Mouse (Mus musculus) neutrophil, adult 5-6 weeks (primary cell): ENCODE measurements around the gene Rab5if. TPM values are rescaled to one million over a fixed set of nuclear protein-coding genes. Genes with fewer than 3 reads are reported as not detected.
"Not testable (repeated sequence)": the region's sequence is repeated elsewhere in the genome, so short reads cannot be mapped to it uniquely, and the experiment has no call there.

ENCODE experiments used
- ATAC-seq: fragments of 151-379, 151-347 bp; 2 replicates; pipeline ENCODE4 v1.8.0; 2017; ENCODE audit warnings: mild to moderate bottlenecking, moderate TSS enrichment; ENCODE audit not compliant: insufficient number of reproducible peaks, poor library complexity, low FRiP score, severe bottlenecking; ENCODE audit errors: extremely low read depth
- total RNA-seq: library from RNA; stranded (forward); fragments of 200-1000 nt; gene quantifications from 2 replicates; pipeline ENCODE4 v1.2.3, GENCODE M21; 2017

Gene Rab5if
- total RNA-seq, 1 experiment from 2014 or later: 107 TPM

DNA sequence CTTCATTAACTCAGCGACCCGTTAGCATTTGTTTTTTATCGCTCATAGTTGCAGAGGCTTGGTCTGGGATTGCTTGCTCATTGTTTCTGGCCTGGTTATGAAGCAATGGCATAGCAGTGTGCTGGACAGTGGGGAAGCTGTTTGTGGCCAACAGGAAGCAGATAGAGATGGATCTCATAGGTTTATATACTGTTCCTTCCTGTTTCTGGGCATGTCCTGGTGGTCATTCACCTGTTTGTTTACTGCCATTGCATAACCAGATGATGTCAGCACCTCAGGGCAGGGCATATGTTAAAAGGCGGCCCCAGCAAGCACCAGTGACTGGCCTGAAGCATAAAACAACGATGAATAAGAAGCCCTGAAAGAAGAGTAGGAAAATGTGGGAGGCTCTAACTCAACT lies 12.4 kb upstream of the Rab5if start:
- ATAC-seq: peak; percentile 95

DNA sequence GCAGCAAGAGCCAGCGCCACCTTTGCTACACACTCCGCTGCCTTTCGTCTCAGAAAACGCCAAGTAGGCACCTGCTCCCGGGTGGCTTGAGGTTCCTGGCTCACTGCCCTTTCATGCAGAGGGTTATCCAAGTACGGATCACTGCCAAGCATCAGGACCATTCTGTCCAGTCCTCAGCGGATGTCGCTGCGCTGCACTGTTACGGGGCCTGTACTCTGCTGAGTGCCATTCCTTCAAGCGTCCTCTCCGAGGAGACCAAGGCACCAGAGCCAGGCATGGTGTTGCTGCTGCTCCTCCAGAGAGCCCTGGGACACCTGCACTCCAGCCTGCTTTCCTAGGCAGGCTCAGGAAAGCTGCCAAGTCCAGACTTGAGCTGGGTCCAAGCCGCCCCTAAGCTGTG lies 9.3 kb upstream of the Rab5if start:
- not testable (repeated sequence) for ATAC-seq

DNA sequence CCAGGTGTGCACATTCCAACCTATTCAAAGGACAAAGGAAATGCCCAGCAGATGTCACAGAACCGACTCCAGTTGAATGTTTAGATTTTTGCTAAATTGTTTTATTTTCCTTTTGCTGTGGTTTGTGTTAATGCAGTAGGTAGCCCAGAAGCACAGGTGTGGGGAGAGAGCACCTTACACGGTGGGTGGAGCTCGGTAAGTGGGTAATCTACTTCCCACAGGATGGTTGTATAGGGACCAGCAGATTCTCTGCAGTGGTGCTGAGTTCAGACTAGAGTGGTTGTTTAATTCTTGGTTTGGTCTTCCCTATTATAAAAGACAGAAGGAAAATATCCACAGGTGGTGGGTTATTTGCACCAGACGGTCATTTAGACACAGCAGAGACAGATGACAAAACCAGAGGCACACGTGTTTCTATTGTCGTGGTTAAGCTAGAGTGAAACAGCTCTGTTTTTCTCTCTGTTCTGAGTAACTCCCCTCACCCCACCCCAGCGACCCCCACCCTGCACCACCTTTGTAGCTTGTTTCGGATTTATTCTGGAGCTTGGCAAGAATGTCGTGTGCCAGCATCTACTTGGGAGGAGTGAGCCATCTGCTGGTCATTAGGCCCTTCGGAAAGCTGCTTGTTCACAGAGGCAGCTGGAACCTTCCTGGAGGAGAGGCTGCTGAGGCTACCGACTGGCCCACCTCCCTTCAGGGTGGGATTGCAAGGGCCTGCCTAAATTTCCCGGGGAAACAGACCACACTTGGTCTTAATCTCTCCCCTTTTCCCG lies 8.7 kb upstream of the Rab5if start:
- not testable (repeated sequence) for ATAC-seq

DNA sequence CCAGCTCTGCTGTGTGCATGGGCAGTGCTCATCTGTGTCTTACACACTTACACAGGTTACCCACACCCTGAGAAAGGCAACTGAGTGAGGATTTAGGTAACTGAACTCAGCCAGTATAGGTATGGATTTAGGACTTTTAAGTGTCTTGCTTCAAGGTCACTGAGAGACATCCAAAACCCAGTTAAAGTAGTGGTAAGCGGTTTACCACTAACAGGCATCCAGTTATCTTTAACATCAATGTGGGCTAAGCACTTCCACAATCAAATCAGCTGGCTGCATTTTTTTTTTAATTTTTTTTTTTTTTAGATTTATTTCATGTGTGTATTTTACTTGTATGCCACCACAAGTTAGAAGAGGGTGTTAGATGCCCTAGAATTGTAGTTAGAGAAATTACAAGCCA lies 6.6 kb upstream of the Rab5if start:
- ATAC-seq: no peak

DNA sequence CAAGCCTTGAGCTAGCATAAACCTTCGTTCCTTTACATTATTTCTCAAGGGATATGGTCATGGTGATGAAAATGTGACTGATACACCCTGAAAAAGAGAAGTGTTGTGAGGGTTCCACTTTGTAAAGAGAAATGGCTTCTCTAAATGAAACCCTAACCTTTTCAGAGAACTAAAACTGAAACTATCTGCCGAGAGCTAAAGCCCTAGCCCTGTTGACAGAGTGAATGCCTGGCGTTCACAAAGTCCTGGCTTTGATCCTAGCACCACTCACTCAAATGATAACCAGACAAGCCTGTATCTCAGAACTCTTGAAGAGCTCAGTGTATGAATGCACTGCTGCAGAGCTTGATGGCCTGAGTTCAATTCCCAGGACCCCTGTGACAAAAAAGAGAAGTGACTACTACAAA lies 5.5 kb upstream of the Rab5if start:
- peak; percentile 11; the same call in 1 of the 2 replicates for ATAC-seq

DNA sequence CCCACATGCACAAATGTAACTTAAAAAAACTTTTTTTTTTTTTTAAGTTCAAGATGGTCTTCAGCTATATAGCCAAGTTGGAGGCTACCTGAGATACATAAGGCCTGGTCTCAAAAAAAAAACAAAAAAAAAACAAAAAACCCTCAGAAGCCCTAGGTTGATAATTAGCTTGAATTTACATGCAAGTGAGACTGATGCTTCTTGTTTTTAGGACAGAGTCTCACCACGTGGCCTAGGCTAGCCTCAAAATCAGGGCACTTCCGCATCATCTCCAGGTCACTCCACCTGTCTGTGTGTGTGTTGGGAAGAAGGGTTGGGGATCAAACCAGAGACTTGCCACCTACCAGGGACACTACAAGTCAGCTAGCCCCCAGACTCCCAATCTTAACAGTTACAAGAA lies 5.1 kb upstream of the Rab5if start, which contains the start of gene 4930518I15Rik:
TSS of gene 4930518I15Rik (minus strand) at position 112 of the 400 bp plus-strand sequence.
- no peak for ATAC-seq

DNA sequence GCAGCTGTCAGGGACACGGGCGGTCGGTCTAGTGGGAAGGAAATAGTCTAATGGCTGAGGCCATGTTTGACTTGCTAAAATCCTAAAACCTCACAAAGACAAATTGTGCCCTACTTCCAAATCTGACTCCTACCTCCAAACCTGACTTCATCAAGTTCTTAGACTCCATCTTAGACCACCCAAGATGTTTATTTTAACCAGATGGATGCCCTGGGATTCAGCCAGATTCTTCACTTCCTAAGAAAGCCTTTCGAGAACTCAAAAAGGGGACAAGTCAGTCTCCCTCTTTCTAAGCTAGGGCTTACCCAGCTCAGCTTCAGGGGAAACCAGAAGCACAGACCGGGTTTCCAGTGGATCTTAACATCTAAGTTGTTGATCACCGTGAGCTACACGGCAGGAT lies 4.3 kb upstream of the Rab5if start:
- no peak for ATAC-seq

DNA sequence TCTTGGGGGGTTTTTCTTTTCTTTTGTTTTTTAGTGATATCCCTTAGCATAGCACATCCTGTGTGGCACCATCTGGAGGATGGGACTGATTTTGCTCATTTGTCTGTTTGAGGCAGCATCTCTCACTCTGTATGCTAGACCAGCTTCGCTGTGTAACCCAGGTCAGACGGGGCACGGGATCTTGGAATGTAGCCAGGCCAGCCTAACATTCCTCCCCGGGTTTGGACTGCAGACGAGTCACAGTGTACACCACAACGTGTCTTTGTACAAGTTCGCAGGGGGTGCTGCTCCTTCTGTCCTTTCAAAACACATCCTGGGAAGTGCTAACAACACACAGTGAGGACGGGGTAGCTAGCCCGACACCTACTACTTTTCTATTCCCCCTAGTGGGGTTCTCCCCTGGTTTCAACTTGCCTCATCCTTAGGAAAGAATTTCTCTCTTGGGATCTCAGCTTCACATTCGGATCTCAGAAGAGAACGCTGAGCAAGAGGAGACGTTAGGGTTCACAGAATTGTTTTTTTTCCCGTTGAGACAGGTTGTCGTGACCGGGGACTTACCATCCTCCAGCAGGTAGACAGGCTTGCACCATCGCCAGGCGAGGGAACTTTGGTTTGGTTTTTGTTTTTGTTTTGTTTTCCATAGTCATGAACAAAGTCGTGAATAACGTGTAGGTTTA lies 749 bp upstream of the Rab5if start:
- no peak for ATAC-seq

DNA sequence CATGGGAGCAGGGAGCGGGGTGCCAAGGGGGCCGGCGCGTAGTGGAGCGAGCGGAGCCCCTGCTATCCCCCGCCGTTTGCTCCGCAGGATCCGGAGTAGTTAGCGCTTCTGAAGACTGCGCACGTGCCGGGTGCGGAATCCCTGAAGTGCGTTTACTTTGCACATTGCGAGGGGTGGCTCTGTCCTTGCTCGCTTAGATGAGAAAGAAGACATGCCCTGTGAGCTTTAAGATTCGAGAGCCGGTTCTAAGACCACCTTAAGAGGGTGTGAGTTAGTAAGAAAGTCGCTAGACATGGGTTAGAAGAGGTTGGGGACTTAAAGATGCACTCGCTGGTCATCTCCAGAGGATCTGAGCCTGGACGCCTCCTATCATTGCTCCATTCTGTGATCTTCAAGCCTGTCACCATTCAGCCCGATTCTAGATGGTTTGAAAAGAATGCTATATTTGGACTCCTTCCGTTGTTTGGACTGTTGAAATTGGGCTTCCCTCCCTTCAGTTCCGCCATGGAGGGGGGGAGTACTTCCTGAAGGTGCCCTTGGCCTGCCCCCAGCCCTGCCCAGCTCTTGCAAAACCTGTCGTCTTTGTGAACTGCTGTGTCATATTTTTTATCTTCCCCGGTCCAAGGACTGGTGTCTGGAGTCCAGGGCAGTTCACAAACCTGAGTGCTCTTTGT lies 696 bp downstream of the Rab5if start:
- peak; percentile 80 for ATAC-seq

DNA sequence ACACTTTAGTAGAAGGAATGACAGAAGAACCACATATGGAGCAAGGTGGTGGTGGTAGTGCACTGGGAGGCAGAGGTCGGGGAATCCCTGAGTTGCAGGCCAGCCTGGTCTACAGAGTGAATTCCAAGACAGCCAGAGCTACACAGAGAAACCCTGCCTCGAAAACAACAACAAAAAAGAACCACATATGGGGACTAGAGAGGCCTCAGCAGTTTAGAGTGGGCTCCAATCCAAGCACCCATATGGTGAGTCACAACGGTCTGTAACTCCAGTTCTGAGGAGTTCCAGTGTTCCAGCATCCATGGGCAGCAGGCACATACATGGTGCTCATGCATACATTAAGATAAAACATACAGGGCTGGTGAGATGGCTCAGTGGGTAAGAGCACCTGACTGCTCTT lies 1.6 kb downstream of the Rab5if start:
- ATAC-seq: no peak

DNA sequence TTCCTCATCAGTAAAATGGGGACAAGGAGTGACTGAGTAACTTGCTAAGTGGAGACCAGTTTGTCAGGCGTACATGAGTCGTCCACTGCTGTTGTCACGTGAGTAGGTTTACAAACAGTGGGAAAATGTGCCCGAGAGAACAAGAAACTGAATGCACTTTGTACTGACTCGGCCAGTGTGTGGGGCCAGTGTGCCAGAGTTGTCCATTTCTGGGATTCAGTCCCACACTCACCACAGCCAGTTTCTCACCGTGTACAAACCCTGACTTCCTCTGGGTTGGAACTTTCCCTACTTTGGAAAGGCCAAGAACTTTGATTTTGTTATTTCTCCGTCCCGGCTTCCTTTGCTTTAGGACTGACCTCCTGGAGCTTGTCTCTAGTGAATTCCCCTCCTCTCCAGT lies 6.1 kb downstream of the Rab5if start:
- no peak for ATAC-seq

DNA sequence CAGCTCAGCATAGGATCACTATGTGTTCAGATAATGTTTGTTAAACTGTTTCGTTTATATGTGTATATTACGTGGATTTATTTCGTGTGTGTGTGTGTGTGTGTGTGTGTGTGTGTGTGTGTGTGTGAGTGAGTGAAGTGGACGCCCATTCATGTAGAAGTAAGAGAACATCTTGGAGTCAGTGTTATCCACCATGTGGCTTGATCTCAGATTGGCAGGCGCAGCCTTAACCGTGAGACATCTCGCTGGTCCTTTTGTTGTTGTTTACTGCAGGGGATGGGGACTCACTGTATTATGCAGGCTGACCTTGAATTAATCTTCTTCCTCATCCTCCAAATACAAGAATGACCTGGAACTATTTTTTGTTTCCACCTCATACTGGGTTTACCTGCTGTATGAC lies 6.6 kb downstream of the Rab5if start:
- ATAC-seq: no peak

DNA sequence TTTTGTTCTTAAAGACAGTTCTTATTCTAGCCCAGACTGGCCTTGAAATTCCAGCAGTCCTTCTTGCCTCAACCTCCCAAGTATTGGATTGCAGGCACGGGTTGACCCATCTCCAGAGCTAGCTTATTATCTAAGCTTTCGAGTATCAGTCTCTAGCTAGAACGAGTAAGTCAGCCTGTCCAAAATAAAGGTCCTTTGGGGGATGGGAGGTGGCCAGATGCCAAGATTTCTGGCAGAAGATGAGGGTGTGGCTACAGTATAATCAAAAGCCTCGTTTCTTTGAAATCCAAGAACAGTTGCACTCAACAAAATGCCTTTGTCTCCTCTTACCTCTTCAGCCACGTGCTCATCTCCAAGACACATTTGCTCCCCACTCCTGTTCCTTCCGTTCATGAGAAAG lies 7.6 kb downstream of the Rab5if start:
- no peak for ATAC-seq

DNA sequence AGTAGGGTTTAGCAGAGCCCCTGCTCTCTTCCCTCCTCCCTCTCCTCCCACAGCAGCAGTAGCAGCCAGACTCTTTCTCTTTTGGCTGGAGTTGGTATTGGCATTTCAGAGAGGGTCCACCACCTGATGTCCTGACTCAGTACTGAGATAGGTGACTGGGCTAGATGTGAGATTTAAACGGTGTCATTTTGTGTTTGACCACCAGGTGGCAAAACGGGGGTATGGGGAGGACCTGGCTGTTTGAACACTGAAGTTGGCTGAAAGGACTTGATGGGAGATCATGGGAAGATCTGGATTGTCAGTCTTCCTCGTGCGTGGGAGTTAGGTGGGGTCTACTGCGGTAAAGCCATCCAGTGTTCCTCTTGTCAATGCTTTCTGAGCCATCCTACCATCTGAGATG lies 10.7 kb downstream of the Rab5if start:
- ATAC-seq: peak; percentile 60

DNA sequence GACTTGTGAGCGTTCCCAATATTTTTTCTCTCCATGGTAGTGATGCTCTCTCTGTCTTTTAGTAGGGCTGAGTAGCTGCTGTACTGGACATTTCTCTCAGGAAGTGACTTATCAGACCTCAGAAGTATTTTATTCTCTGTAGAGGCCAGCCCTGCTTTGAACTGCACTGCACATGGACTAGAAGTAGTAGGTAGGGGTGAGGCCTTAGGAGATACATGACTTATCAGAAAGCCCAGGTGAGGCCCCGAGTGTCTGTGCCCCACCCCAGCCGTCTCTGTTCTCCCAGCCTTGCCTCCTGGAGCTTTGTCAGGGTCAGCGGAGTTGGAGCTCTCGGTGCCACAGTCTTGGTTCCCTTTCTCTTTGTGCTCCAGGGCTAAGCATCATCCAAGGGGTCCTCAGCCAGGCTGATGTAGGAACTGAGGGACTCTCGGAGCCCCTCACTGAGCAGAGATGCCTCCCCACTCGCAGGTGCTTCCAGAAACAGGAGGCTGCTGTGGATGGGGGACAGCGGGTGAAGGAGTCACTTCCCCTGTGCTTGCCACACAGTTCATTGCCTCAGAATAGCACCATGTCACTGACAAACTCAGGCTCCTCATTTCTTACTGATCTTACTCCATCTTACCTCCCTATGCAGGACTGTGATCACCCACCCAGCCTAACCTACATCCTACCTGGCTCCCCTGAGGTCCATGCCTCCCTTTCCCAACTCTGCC lies 11.3 kb downstream of the Rab5if start:
- no peak for ATAC-seq

DNA sequence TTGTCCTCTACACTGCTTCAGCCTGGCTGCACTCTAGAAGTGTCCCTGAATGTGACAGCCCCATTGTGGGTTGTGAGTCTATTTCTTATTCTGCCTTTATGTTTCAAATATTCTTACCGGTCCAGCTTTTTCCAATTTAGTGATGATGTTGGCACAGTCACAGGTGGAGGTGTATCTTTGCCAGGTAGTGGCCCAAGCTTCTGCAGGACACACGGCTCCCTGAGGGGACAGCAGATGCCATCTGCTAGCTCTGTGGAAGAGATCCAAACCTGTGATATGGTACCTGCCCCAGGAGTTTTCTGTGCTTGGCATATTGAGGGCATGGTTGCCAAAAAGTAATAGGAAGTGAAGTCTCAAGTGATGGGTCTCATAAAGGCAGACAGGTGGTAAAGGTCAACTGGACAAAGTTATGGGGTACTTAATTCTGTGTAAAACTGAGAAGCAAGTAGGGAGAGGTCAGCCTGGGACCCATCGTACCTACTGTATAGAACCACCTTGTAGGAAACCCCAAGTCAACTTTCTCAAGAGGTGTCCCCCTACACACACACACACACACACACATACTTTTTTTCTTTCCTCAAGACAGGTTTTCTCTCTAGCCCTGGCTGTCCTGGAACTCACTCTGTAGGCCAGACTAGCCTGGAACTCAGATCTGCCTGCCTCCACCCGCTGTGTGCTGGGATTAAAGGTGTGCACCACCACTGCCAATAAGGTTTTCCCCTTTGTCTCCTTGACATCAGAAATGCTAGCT lies 12.0 kb downstream of the Rab5if start:
- ATAC-seq: no peak

DNA sequence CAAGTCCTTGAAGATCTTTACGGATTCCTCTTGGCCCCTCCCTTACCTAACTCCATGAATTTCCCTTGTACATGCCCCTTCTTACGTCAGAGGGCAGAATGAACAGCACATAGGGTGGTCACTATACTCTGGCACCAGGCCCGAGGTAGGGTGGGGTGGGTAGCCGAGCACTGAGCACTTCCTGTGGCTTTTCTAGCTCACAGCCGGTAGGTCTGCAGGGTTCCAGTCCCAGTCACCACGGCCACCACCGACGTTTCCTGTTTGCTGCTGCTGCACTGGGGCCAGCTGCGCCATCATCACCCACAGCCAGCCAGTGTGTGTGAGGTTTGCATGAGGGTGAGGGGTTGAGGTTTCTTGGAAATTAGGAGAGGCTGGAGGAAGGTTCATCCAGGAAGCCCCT lies 14.8 kb downstream of the Rab5if start:
- ATAC-seq: peak; percentile 43; the same call in 1 of the 2 replicates

DNA sequence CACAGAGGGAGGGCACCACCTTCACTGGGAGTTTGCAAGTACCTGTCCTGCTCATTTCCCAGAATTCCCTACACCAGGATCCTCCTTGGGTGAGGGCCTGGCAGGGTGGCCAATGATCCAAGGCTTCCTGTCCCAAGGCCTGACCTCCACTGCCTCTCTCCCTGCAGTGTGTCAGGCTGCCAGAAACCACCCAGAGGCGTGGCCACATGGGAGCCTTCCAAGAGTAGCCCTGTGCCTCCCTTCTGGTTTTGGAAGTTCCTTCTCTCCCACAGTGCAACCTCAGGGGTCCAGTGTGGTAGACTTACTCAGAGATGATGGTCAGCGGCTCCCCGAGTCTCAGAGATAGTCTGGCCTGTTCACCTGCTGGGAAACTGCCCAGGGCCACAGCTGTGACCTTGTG lies 16.6 kb downstream of the Rab5if start:
- ATAC-seq: no peak
